Mouse (Mus musculus): ENCODE data around the gene Gm11563.

DNA sequence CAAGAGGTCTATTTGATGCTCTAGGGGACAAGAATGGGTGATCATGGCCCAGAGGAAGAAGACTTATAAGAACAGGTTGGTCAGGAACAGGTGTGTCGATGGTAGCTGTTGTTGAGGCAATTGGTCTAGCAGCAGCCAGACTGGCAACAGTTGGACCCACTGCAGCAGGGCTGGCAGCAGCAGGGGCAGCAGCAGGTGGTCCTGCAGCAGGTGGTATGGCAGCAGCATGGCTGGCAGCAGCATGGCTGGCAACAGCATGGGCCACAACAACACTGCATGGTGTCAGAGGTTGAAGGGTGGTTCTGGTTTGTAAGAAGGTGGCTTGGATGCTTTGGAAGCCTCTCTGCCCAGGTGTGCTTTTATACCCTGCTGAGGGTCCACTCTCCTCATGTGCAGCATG is 31.7 kb upstream of the Gm11563 start, which contains the start of gene Gm14190:
- TF ChIP-seq POLR2A (IDR thresholded peaks at IDR 0.05; ENCODE audit: extremely low read depth, insufficient read depth, low read length) (no peak), CTCF (IDR thresholded peaks at IDR 0.05; ENCODE audit: extremely low read depth, insufficient read depth, low read length) (no peak)
